Mouse (Mus musculus) cortical plate, adult 2 months (tissue): ENCODE measurements around the gene Tagln3. TPM values are rescaled to one million over a fixed set of nuclear protein-coding genes. Genes with fewer than 3 reads are reported as not detected.

Experiments
- H3K27ac ChIP-seq: fragments of 200-500 bp; 2 replicates; pipeline ENCODE4 v1.5.1; 2012; ENCODE audit warnings: low read length, control low read depth, inconsistent platforms; ENCODE audit not compliant: insufficient read depth
- H3K4me1 ChIP-seq: fragments of 200-500 bp; 2 replicates; pipeline ENCODE4 v1.6.1; 2011; ENCODE audit warnings: low read length; ENCODE audit not compliant: control insufficient read depth, insufficient read depth
- H3K4me3 ChIP-seq: fragments of 200-500 bp; 2 replicates; pipeline ENCODE4 v1.5.1; 2011; ENCODE audit warnings: mild to moderate bottlenecking, low read length, control low read depth; ENCODE audit not compliant: insufficient read depth
- CTCF ChIP-seq: fragments of 200-500 bp; IDR thresholded peaks from 2 replicates; pipeline ENCODE4 v1.5.1; 2011; ENCODE audit warnings: mild to moderate bottlenecking, control low read depth, low read length; ENCODE audit not compliant: insufficient read depth; ENCODE audit errors: extremely low read depth
- POLR2A ChIP-seq: fragments of 200-500 bp; IDR thresholded peaks from 2 replicates; pipeline ENCODE4 v1.6.1; 2011; ENCODE audit warnings: mild to moderate bottlenecking, low read length, control low read depth; ENCODE audit not compliant: insufficient read depth; ENCODE audit errors: extremely low read depth
- polyA plus RNA-seq: library from polyadenylated mRNA; depleted of rRNA; stranded (reverse); fragments of >200 nt; gene quantifications from 2 replicates; pipeline ENCODE4 v1.2.3, GENCODE M21; 2012; rRNA removed

Gene Tagln3
- 615 and 624 TPM in 2 replicates for polyA plus RNA-seq

DNA sequence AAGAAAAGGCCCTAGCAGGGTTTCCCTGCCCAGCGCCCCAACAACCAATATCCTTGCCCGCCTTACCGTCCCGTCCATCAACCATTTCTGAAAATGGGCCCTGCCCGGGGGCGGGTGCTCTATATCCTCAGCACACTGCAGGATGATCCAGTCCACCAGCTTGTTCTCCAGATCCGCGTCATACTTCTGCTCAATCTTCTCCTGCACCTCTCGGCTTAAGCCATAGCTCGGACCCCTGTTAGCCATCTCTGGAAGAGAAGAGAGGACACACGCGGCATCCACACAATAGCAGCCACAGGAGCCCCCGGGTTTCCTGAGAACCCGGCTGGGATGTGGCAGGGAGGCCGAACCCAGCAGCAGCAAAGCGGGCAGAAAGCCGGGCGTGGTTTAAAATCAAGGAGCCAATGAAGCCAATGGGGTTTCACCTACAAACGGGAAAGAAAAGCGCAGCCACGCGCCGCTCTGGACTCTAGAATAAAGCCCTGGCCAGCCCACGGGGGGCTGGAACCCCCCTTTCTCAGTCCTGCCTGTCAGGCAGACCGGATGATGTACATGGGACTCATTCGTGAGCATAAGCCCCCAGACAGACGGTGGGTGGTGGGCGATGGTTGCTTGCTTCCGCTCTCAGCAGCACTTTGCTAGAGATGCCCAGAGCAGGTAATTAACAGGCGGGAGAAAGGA is at the start of gene Tagln3:
TSS of gene Tagln3 (minus strand) at position 548 of the 681 bp plus-strand sequence.
- H3K4me1 ChIP-seq: peaks cover 17% of the 10 kb centered on the region
- peak; percentile 64 for TF ChIP-seq POLR2A
- no peak for TF ChIP-seq CTCF
- H3K4me3 ChIP-seq: peak within 1 kb of the TSS; percentile 87
- peak within 1 kb of the TSS; percentile 93 for H3K27ac ChIP-seq

DNA sequence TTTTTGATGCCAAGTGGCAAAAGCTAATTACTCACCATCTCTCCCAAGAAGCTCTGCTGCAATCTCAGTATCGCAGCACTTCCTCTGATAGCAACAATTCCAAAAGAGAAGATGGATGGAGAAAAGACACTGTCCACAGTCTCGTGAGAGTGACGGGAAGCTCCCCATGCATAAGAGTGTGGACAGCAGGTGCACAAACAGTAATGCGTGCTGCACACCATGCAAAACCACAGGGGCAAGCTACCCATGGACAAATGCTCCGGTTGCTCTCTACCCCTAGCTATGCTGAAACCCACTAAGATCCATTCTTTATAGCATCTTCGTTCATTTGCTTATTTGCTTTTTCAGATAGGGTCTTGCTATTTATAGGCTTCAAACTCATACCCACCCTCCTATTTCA is 46.5 kb upstream of the Tagln3 start:
- TF ChIP-seq CTCF (no peak), POLR2A (no peak)
- H3K4me3 ChIP-seq: no peak overlapping the region
- H3K4me1 ChIP-seq: no peaks in the 10 kb centered on the region; the same call in 1 of the 2 replicates
- H3K27ac ChIP-seq: no peak overlapping the region

DNA sequence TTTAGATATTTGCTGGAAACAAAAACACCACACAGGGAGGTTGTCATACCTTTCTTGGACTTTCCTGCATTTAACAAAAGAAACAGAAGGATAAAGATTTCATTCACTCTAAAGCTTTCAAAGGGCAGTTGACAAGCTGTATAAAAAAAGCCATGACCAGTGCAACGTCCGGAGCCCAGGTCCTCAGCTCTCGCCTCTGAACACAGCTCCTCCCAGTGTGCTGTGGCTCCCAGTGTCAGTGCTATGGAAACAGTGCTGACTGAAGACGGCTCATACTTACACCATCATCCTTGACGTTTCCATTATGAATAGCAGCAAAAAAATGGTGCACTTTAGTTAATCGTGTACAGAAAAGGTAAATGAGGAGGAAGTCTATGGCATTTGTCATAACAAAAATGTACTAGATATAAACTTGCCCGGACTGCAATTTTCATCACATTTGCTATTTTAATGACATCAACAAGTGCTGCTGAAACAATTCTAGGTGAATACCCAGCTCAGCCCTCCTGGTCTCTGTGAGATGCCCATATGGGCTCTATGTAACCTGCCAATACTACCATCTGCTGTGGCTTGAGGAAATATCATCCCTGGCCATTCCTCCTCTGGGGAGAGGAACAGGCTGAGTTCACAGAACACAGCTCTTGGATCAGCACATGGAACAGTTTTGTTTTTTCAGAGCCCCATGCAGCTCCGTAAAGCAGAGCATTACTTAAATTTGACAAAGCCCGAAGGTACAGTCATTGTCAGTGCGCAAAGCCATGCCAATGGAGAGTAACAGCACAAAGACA is 43.6 kb upstream of the Tagln3 start:
- TF ChIP-seq POLR2A (no peak), CTCF (no peak)
- Histone ChIP-seq H3K4me3 (no peak overlapping the region), H3K4me1 (no peaks in the 10 kb centered on the region; the same call in 1 of the 2 replicates), H3K27ac (no peak overlapping the region)

DNA sequence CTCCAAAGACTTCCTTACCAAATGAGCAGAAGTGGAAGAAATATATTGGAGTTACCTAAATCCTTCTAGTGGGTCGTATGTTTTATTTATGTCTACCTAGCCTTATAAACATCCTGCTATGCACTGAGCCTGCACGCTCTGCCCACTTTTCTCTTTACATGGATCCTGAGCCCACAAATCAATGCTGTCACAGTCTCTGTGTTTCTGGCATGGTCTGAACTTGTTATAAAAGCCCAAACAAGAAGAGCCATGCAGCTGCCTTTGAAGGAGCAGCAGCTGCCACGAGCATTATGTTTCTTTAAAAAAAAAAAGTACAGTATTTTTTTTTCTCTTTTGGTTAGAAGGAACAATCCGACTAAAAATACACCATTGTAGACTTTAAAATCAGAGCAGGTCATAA is 43.0 kb upstream of the Tagln3 start:
- Histone ChIP-seq H3K4me1 (no peaks in the 10 kb centered on the region; the same call in 1 of the 2 replicates), H3K4me3 (no peak overlapping the region), H3K27ac (no peak overlapping the region)
- no peak for TF ChIP-seq CTCF
- no peak for TF ChIP-seq POLR2A

DNA sequence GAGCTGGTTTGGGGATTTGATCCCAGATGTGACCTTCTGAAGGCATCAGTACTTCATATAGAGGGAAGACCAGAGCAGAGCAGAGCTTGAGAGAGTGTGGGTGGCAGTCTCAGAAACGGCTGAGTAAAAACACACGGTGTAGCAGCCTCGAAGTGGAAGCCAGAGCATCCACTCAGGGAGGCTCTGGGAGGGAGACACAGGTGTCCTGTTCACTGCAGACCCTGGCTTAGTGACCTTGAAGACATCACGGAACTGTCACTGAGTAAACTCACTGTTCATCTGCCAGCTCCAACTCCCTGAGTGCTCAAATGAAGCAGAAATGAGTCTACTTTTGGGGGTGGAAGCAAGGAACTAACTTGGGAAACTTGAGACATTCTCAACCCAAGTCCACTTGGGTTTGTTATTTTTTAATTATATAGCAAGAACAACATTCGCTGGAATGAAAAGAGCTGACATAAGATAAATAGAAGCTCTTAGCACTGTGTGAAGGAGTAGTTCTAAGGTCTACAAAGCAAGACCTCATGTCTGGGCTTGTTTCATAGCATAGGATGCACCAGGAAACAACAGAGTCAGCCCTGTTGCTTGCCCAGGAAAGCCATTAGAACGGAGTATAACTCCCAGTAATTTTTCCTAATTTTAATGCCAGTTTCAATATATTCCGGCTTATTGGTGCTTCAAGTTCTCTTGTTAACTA is 41.5 kb upstream of the Tagln3 start:
- H3K4me1 ChIP-seq: no peaks in the 10 kb centered on the region; the same call in 1 of the 2 replicates

DNA sequence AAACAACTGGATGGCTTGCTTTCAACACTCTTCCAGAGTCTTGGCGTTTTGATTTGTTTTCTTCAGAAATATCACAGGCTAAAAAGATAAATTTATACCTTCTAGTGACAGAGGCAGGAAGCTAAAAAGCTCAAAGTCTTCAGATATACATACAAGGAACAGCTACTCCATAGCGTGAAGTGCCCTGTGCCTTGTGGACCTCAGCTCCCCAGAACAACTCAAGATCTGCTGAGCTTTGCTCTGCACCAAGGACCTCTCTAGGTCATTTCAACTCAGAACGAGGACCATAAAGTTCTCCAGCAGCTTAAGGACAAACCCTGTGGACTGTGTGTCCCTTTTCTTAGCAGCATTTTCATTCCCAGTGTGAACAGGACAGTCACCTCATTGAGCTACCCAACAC is 40.7 kb upstream of the Tagln3 start:
- Histone ChIP-seq H3K4me3 (no peak overlapping the region), H3K4me1 (no peaks in the 10 kb centered on the region; the same call in 1 of the 2 replicates), H3K27ac (no peak overlapping the region)
- TF ChIP-seq POLR2A: no peak

More for the DNA sequence above, 41.5 kb upstream of the Tagln3 start:
- TF ChIP-seq CTCF (no peak), POLR2A (no peak)
- no peak overlapping the region for H3K4me3 ChIP-seq
- H3K27ac ChIP-seq: no peak overlapping the region

DNA sequence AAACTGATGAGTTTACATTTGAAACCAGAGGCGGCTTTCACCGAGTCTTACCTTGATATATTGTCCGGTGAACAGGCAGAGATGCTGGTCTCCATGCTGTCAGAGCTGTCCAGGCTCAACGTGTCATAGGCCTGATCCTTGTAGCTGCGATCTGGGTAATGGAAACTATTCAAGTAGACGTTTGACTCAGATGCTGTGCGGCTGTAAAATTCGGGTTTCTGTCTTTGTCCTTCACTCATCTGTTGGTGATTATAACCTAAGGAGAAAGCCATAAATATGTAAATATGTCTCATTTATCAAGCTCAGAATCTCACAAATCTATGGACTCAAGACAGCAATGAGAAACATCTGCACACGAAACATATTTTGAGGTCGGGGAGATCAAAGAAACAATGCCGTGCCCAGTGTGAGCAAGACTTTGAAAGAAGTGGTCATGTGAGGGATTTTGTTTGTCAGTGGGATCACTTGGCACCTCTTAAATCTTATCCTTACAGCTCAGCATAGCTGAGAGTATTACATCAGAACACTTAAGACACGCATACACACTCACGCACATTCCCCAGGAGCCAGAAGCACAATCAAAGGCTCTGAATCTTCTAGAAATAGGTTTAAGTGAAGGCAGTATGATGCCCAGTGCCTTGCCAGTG is 38.6 kb upstream of the Tagln3 start:
- Histone ChIP-seq H3K27ac (no peak overlapping the region), H3K4me1 (no peaks in the 10 kb centered on the region; the same call in 1 of the 2 replicates), H3K4me3 (no peak overlapping the region)
- TF ChIP-seq POLR2A (no peak), CTCF (no peak)

DNA sequence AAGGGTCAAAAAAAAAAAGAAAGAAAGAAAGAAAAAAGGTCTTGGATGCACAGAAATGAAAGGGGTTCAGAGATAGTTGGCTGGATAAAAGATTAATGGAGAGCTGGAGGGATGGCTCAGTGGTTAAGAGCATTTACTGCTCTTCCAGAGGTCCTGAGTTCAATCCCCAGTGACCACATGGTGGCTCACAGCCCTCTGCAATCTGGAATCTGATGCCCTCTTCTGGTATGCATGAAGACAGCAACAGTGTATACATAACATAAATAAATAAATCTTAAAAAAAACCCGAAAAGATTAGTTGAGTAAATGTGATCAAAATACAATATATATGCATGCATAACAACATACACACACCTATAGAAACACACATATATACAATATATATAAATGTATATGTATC is 37.0 kb upstream of the Tagln3 start:
- Histone ChIP-seq H3K27ac (no peak overlapping the region), H3K4me1 (no peaks in the 10 kb centered on the region), H3K4me3 (no peak overlapping the region)
- TF ChIP-seq CTCF (no peak; the same call in 1 of the 2 replicates), POLR2A (no peak)

DNA sequence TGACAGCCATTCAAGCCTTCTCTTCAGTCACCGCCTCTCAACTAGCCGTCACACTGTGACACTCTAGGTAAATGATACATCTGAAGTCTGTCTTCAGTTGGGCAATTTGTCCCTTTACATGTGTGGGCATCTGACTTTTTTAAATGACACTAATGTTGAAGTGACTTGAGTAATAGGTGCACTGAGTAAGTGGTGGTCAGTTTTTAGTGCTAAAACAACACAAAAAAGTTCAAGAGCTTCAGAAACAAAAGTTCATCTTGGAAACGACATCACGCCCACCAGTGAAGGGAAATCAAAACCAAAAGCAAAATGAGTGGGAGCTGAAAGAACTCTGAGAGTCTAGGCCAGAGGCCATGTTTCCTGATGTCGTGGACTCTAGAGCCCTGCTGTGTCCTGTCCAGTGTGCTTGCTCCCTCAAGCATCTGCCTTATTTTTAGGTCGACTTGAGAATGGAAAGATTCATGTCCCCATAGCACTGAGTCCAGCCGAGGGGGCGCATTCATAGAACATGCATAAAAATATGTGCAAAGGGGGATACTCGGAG is 34.4 kb upstream of the Tagln3 start:
- Histone ChIP-seq H3K27ac (no peak overlapping the region), H3K4me3 (no peak overlapping the region), H3K4me1 (no peaks in the 10 kb centered on the region)
- TF ChIP-seq CTCF (no peak), POLR2A (no peak)
